Mouse (Mus musculus) inflammation-experienced regulatory T-cells (primary cell): Measurements from ENCODE around the gene Fosb. TPM values are rescaled to one million over a fixed set of nuclear protein-coding genes. Genes with fewer than 3 reads are reported as not detected.

ENCODE experiments used
- polyA plus RNA-seq, 2 experiments: library from polyadenylated mRNA; unstranded; fragments of 100-300 nt; shearing (Covaris generic); gene quantifications; one replicate each; pipeline ENCODE4 v1.2.1; 2017

Gene Fosb
- 1 to 10 TPM; 2.0 to 3.1 TPM for polyA plus RNA-seq

GRCm38 (mm10) chr7:19309884-19310641, at the start of gene Fosb:
TSS of gene Fosb (minus strand) at chr7:19310051.

GRCm38 (mm10) chr7:19359299-19359891, 49.5 kb upstream of the Fosb start, which contains the start of the genes Cd3eap and Ppp1r13l:
TSS of gene Cd3eap (minus strand) at chr7:19359483.
TSS of gene Ppp1r13l (plus strand) at chr7:19359749.

GRCm38 (mm10) chr7:19344237-19344847, 34.5 kb upstream of the Fosb start, which contains the start of gene Ercc1:
TSS of gene Ercc1 (plus strand) at chr7:19344778.

GRCm38 (mm10) chr7:19282385-19282784, 27.5 kb downstream of the Fosb start, which contains the start of gene Rtn2:
TSS of gene Rtn2 (plus strand) at chr7:19282624.

GRCm38 (mm10) chr7:19279581-19280114, 30.2 kb downstream of the Fosb start, which contains the start of gene Ppm1n:
TSS of gene Ppm1n (minus strand) at chr7:19280064.

GRCm38 (mm10) chr7:19271238-19272172, 38.3 kb downstream of the Fosb start, which contains the start of gene Vasp:
TSS of gene Vasp (minus strand) at chr7:19271817.

Other genes starting within 250 kb of the Fosb start
- 1 to 10 TPM in 1 of 2 experiments, not detected in 1; 1.4 TPM for gene Dmwd, start 233.8 kb downstream of the Fosb start, polyA plus RNA-seq
- gene Dmpk, start 226.2 kb downstream of the Fosb start, polyA plus RNA-seq: under 1 TPM; 0.35 to 0.40 TPM
- under 1 TPM; 0.15 to 0.88 TPM for gene Six5, start 215.5 kb downstream of the Fosb start, polyA plus RNA-seq
- under 1 TPM in 1 of 2 experiments, not detected in 1; 0.11 TPM for gene Gm4969, start 191.7 kb downstream of the Fosb start, polyA plus RNA-seq
- 10 to 100 TPM; 18.1 to 22.6 TPM for gene Fbxo46, start 190.2 kb downstream of the Fosb start, polyA plus RNA-seq
- 10 to 100 TPM in 1 of 2 experiments, 1 to 10 TPM in 1; 9.6 to 11.2 TPM for gene Qpctl, start 160.8 kb downstream of the Fosb start, polyA plus RNA-seq
- gene Snrpd2, start 160.3 kb downstream of the Fosb start, polyA plus RNA-seq: 10 to 100 TPM; 35.0 to 39.0 TPM
- under 1 TPM in 1 of 2 experiments, not detected in 1; 0.39 TPM for gene Gipr, start 143.9 kb downstream of the Fosb start, polyA plus RNA-seq
- 10 to 100 TPM; 19.8 to 24.3 TPM for gene Eml2, start 133.6 kb downstream of the Fosb start, polyA plus RNA-seq
- under 1 TPM in 1 of 2 experiments, not detected in 1; 0.27 TPM for gene Gpr4, start 97.5 kb downstream of the Fosb start, polyA plus RNA-seq
- 10 to 100 TPM; 21.1 to 31.1 TPM for gene Opa3, start 81.7 kb downstream of the Fosb start, polyA plus RNA-seq
- gene Vasp, start 38.2 kb downstream of the Fosb start, polyA plus RNA-seq: 100 to 1,000 TPM; 264 to 271 TPM
- gene Ppm1n, start 30.0 kb downstream of the Fosb start, polyA plus RNA-seq: 1 to 10 TPM; 3.8 to 5.0 TPM
- gene Rtn2, start 27.4 kb downstream of the Fosb start, polyA plus RNA-seq: under 1 TPM; 0.49 to 0.80 TPM
- 10 to 100 TPM; 75.1 to 88.2 TPM for gene Ercc1, start 34.7 kb upstream of the Fosb start, polyA plus RNA-seq
- 10 to 100 TPM in 1 of 2 experiments, 1 to 10 TPM in 1; 9.9 to 14.4 TPM for gene Cd3eap, start 49.4 kb upstream of the Fosb start, polyA plus RNA-seq
- 1 to 10 TPM in 1 of 2 experiments, under 1 TPM in 1; 0.48 to 1.3 TPM for gene Ppp1r13l, start 49.7 kb upstream of the Fosb start, polyA plus RNA-seq
- 10 to 100 TPM in 1 of 2 experiments, 1 to 10 TPM in 1; 9.8 to 12.6 TPM for gene Ercc2, start 72.0 kb upstream of the Fosb start, polyA plus RNA-seq
- 10 to 100 TPM; 12.0 to 18.6 TPM for gene Klc3, start 94.1 kb upstream of the Fosb start, polyA plus RNA-seq
- gene Ckm, start 94.7 kb upstream of the Fosb start, polyA plus RNA-seq: 1 to 10 TPM in 1 of 2 experiments, under 1 TPM in 1; 0.45 to 2.1 TPM
- 1 to 10 TPM; 6.1 to 8.5 TPM for gene Mark4, start 148.8 kb upstream of the Fosb start, polyA plus RNA-seq
- under 1 TPM in 1 of 2 experiments, not detected in 1; 0.09 TPM for gene Exoc3l2, start 153.3 kb upstream of the Fosb start, polyA plus RNA-seq
- 1 to 10 TPM; 9.1 to 9.8 TPM for gene Bloc1s3, start 198.3 kb upstream of the Fosb start, polyA plus RNA-seq
- gene Trappc6a, start 198.3 kb upstream of the Fosb start, polyA plus RNA-seq: 100 to 1,000 TPM in 1 of 2 experiments, 10 to 100 TPM in 1; 79.0 to 101 TPM
- gene Nkpd1, start 207.8 kb upstream of the Fosb start, polyA plus RNA-seq: under 1 TPM in 1 of 2 experiments, not detected in 1; 0.60 TPM